Mouse (Mus musculus): ENCODE measurements around the gene Tenm2. TPM values are rescaled to one million over a fixed set of nuclear protein-coding genes. Genes with fewer than 3 reads are reported as not detected.

The Tenm2 gene
- polyA plus RNA-seq, 1 experiment from 2014 or later: 0.01 TPM

- Histone ChIP-seq H3K4me3 (ENCODE audit: low read depth, low read length) (no peak overlapping the region), H3K9me3 (replicated peaks; ENCODE audit: control insufficient read depth, low read length) (no peaks in the 10 kb centered on the region), H3K4me2 (ENCODE audit: low read depth, low read length) (no peak overlapping the region), H3K9ac (ENCODE audit: low read depth, low read length) (no peak overlapping the region), H3K4me1 (ENCODE audit: control insufficient read depth, low read depth, low read length) (no peaks in the 10 kb centered on the region), H3K27ac (ENCODE audit: low read length) (no peak overlapping the region), H3K36me3 (ENCODE audit: control insufficient read depth, insufficient read depth) (no peaks in the 10 kb centered on the region), H3K27me3 (ENCODE audit: control insufficient read depth, insufficient read depth, low read depth, low read length) (no peaks in the 10 kb centered on the region)
- ATAC-seq (ENCODE audit: low read depth): no peak
- WGBS (ENCODE audit: insufficient replicate concordance): 36% methylated on average over 2 of the region's 2 CpGs
Measured at GRCm38 (mm10) chr11:37222737-37223136, 13.0 kb downstream of the Tenm2 start.

GRCm38 (mm10) chr11:37222056-37222455 lies 13.7 kb downstream of the Tenm2 start:
- Histone ChIP-seq H3K27ac (ENCODE audit: low read length) (no peak overlapping the region), H3K9me3 (replicated peaks; ENCODE audit: control insufficient read depth, low read length) (no peaks in the 10 kb centered on the region), H3K4me3 (ENCODE audit: low read depth, low read length) (no peak overlapping the region), H3K4me1 (ENCODE audit: control insufficient read depth, low read depth, low read length) (no peaks in the 10 kb centered on the region), H3K36me3 (ENCODE audit: control insufficient read depth, insufficient read depth) (no peaks in the 10 kb centered on the region), H3K4me2 (ENCODE audit: low read depth, low read length) (no peak overlapping the region), H3K9ac (ENCODE audit: low read depth, low read length) (no peak overlapping the region), H3K27me3 (ENCODE audit: control insufficient read depth, insufficient read depth, low read depth, low read length) (no peaks in the 10 kb centered on the region)
- ATAC-seq (ENCODE audit: low read depth): no peak
- WGBS (ENCODE audit: insufficient replicate concordance): 51% methylated on average over 2 of the region's 2 CpGs

GRCm38 (mm10) chr11:37220921-37221320 lies 14.8 kb downstream of the Tenm2 start:
- no peak for ATAC-seq (ENCODE audit: low read depth)
- Histone ChIP-seq H3K4me2 (ENCODE audit: low read depth, low read length) (no peak overlapping the region), H3K36me3 (ENCODE audit: control insufficient read depth, insufficient read depth) (no peaks in the 10 kb centered on the region), H3K9me3 (replicated peaks; ENCODE audit: control insufficient read depth, low read length) (no peaks in the 10 kb centered on the region), H3K4me1 (ENCODE audit: control insufficient read depth, low read depth, low read length) (no peaks in the 10 kb centered on the region), H3K4me3 (ENCODE audit: low read depth, low read length) (no peak overlapping the region), H3K9ac (ENCODE audit: low read depth, low read length) (no peak overlapping the region), H3K27me3 (ENCODE audit: control insufficient read depth, insufficient read depth, low read depth, low read length) (no peaks in the 10 kb centered on the region), H3K27ac (ENCODE audit: low read length) (no peak overlapping the region)
- 67% methylated on average over 6 of the region's 6 CpGs for WGBS (ENCODE audit: insufficient replicate concordance)

GRCm38 (mm10) chr11:37186132-37186531 lies 49.6 kb downstream of the Tenm2 start:
- no peaks in the 10 kb centered on the region for H3K27me3 ChIP-seq (ENCODE audit: control insufficient read depth, insufficient read depth, low read depth, low read length)
- H3K36me3 ChIP-seq (ENCODE audit: control insufficient read depth, insufficient read depth): no peaks in the 10 kb centered on the region
- no peak overlapping the region for H3K9ac ChIP-seq (ENCODE audit: low read depth, low read length)
- WGBS (ENCODE audit: insufficient replicate concordance): 15% methylated on average over 3 of the region's 3 CpGs
- no peak overlapping the region for H3K27ac ChIP-seq (ENCODE audit: low read length)
- no peaks in the 10 kb centered on the region for H3K9me3 ChIP-seq (replicated peaks; ENCODE audit: control insufficient read depth, low read length)
- H3K4me1 ChIP-seq (ENCODE audit: control insufficient read depth, low read depth, low read length): no peaks in the 10 kb centered on the region
- no peak overlapping the region for H3K4me2 ChIP-seq (ENCODE audit: low read depth, low read length)
- no peak for ATAC-seq (ENCODE audit: low read depth)
- no peak overlapping the region for H3K4me3 ChIP-seq (ENCODE audit: low read depth, low read length)

GRCm38 (mm10) chr11:37177426-37177825 lies 58.3 kb downstream of the Tenm2 start:
- no peak overlapping the region for H3K4me3 ChIP-seq (ENCODE audit: low read depth, low read length)
- no peak overlapping the region for H3K4me2 ChIP-seq (ENCODE audit: low read depth, low read length)
- H3K9me3 ChIP-seq (replicated peaks; ENCODE audit: control insufficient read depth, low read length): no peaks in the 10 kb centered on the region
- no peak overlapping the region for H3K27ac ChIP-seq (ENCODE audit: low read length)
- no peak for ATAC-seq (ENCODE audit: low read depth)
- H3K27me3 ChIP-seq (ENCODE audit: control insufficient read depth, insufficient read depth, low read depth, low read length): no peaks in the 10 kb centered on the region
- no peaks in the 10 kb centered on the region for H3K4me1 ChIP-seq (ENCODE audit: control insufficient read depth, low read depth, low read length)
- WGBS (ENCODE audit: insufficient replicate concordance): 71% methylated on average over 6 of the region's 6 CpGs
- H3K9ac ChIP-seq (ENCODE audit: low read depth, low read length): no peak overlapping the region
- H3K36me3 ChIP-seq (ENCODE audit: control insufficient read depth, insufficient read depth): no peaks in the 10 kb centered on the region

GRCm38 (mm10) chr11:37153933-37154880 lies 81.6 kb downstream of the Tenm2 start:
- H3K27ac ChIP-seq (ENCODE audit: low read length): no peak overlapping the region
- H3K9me3 ChIP-seq (replicated peaks; ENCODE audit: control insufficient read depth, low read length): no peaks in the 10 kb centered on the region
- H3K4me3 ChIP-seq (ENCODE audit: low read depth, low read length): no peak overlapping the region
- no peak overlapping the region for H3K4me2 ChIP-seq (ENCODE audit: low read depth, low read length)
- no peak overlapping the region for H3K9ac ChIP-seq (ENCODE audit: low read depth, low read length)
- no peaks in the 10 kb centered on the region for H3K4me1 ChIP-seq (ENCODE audit: control insufficient read depth, low read depth, low read length)
- ATAC-seq (ENCODE audit: low read depth): no peak
- H3K27me3 ChIP-seq (ENCODE audit: control insufficient read depth, insufficient read depth, low read depth, low read length): no peaks in the 10 kb centered on the region
- WGBS (ENCODE audit: insufficient replicate concordance): 41% methylated on average over 13 of the region's 13 CpGs
- H3K36me3 ChIP-seq (ENCODE audit: control insufficient read depth, insufficient read depth): no peaks in the 10 kb centered on the region

- Histone ChIP-seq H3K36me3 (ENCODE audit: control insufficient read depth, insufficient read depth) (no peaks in the 10 kb centered on the region), H3K27me3 (ENCODE audit: control insufficient read depth, insufficient read depth, low read depth, low read length) (no peaks in the 10 kb centered on the region), H3K9me3 (replicated peaks; ENCODE audit: control insufficient read depth, low read length) (no peaks in the 10 kb centered on the region), H3K4me2 (ENCODE audit: low read depth, low read length) (no peak overlapping the region), H3K4me1 (ENCODE audit: control insufficient read depth, low read depth, low read length) (no peaks in the 10 kb centered on the region), H3K4me3 (ENCODE audit: low read depth, low read length) (no peak overlapping the region), H3K9ac (ENCODE audit: low read depth, low read length) (no peak overlapping the region), H3K27ac (ENCODE audit: low read length) (no peak overlapping the region)
- WGBS (ENCODE audit: insufficient replicate concordance): 48% methylated on average over 5 of the region's 5 CpGs
- no peak for ATAC-seq (ENCODE audit: low read depth)
Measured at GRCm38 (mm10) chr11:37153382-37153781, 82.4 kb downstream of the Tenm2 start.

- Histone ChIP-seq H3K4me3 (ENCODE audit: low read depth, low read length) (no peak overlapping the region), H3K9ac (ENCODE audit: low read depth, low read length) (no peak overlapping the region), H3K9me3 (replicated peaks; ENCODE audit: control insufficient read depth, low read length) (no peaks in the 10 kb centered on the region), H3K36me3 (ENCODE audit: control insufficient read depth, insufficient read depth) (no peaks in the 10 kb centered on the region), H3K27me3 (ENCODE audit: control insufficient read depth, insufficient read depth, low read depth, low read length) (no peaks in the 10 kb centered on the region), H3K4me2 (ENCODE audit: low read depth, low read length) (no peak overlapping the region), H3K27ac (ENCODE audit: low read length) (no peak overlapping the region), H3K4me1 (ENCODE audit: control insufficient read depth, low read depth, low read length) (no peaks in the 10 kb centered on the region)
- WGBS (ENCODE audit: insufficient replicate concordance): 56% methylated on average over 1 of the region's 1 CpGs
- no peak for ATAC-seq (ENCODE audit: low read depth)
Measured at GRCm38 (mm10) chr11:37150011-37150410, 85.8 kb downstream of the Tenm2 start.

GRCm38 (mm10) chr11:37143996-37144395 lies 91.8 kb downstream of the Tenm2 start:
- Histone ChIP-seq H3K9ac (ENCODE audit: low read depth, low read length) (no peak overlapping the region), H3K27ac (ENCODE audit: low read length) (no peak overlapping the region), H3K4me1 (ENCODE audit: control insufficient read depth, low read depth, low read length) (no peaks in the 10 kb centered on the region), H3K4me3 (ENCODE audit: low read depth, low read length) (no peak overlapping the region), H3K36me3 (ENCODE audit: control insufficient read depth, insufficient read depth) (no peaks in the 10 kb centered on the region), H3K9me3 (replicated peaks; ENCODE audit: control insufficient read depth, low read length) (no peaks in the 10 kb centered on the region), H3K27me3 (ENCODE audit: control insufficient read depth, insufficient read depth, low read depth, low read length) (no peaks in the 10 kb centered on the region), H3K4me2 (ENCODE audit: low read depth, low read length) (no peak overlapping the region)
- ATAC-seq (ENCODE audit: low read depth): no peak
- 30% methylated on average over 6 of the region's 6 CpGs for WGBS (ENCODE audit: insufficient replicate concordance)

All from liver, embryonic 16.5 days (tissue).